Mouse (Mus musculus) layer of hippocampus, adult 8-10 months (tissue): ENCODE data around the gene Dgkg. TPM values are rescaled to one million over a fixed set of nuclear protein-coding genes. Genes with fewer than 3 reads are reported as not detected.

Experiments used
- DNase-seq, 2 experiments: peaks; one replicate each; pipeline ENCODE4 v3.0.0; 2022; ENCODE audit warnings: low spot score in 2 of 2
- total RNA-seq, 4 experiments: library from RNA; stranded (reverse); gene quantifications; 2 replicates each; pipeline ENCODE4 v1.2.4; 2022

The Dgkg gene
- 100 to 1,000 TPM; 171 to 234 (median 200) TPM for total RNA-seq

- DNase-seq, result peak; percentile 52 to 68
Observed at GRCm38 (mm10) chr16:22656533-22657444, at the start of gene Dgkg. TSS of gene Dgkg (minus strand) at chr16:22657221.

GRCm38 (mm10) chr16:22704946-22705345, 47.9 kb upstream of the Dgkg start:
- no peak for DNase-seq

- DNase-seq, result no peak
Observed at GRCm38 (mm10) chr16:22704136-22704535, 47.1 kb upstream of the Dgkg start.

DNA sequence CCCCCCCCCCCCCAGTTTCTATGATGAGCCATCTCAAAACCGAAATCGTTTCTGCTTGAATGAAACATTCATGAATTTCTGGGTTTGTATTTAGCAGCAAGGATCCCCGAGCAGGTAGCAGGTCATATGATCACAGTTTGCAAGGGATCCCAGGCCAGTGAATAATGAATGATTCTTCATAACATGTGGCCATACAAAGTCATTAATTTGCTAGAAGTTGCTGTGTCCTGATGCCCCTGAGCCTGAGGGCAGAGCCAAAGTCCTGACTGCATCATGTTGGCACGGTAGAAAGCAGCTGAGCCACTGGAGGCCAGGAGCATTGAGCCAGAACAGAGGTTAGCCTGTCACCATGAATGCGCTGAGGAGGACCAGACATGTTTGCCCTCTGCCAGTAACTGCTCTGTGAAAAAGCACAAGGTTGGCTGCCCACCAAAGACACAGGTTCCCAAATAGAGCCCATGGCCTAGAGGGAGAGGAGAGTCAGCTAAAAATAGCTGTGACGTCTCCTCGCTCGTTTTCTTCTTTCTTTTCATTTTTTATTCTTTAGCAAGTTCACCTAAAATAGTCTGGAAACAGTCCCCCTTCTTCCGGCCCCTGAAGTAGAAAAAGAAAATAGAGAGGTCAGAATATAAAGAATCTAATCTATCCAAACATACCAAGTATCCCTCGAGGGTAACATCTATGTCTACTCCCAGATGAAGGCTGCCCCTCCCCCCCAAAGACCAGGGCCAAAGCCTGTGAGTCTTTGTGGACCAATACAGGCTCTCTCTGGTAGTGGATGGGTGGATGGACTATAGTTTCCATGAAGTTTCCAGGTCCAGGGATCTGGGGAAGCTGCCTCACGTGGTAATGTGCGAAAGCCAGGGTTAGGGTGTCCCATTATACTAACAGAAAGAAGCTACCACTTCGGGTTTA, 42.1 kb upstream of the Dgkg start:
- DNase-seq, result no peak

DNA sequence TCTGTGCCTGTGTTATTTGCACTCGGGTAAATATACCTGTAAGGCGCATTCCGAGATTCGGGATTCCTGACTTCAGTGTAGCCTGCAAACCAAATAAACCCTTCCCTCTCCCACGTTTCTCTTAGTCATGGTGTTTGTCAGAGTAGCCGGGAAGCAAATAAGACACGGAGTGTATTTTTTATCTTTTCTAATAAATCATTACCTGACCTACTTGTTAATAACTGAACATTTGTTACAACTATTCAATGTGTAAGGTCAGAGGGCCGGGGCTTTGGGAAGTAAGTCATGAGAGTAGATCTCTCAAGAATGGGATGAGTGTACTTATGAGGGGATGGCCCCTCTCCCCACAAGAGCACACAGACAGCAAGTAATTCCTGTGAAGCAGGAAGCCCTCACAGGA, 41.1 kb upstream of the Dgkg start:
- DNase-seq, result no peak

GRCm38 (mm10) chr16:22689622-22690021, 32.6 kb upstream of the Dgkg start:
- no peak for DNase-seq

DNA sequence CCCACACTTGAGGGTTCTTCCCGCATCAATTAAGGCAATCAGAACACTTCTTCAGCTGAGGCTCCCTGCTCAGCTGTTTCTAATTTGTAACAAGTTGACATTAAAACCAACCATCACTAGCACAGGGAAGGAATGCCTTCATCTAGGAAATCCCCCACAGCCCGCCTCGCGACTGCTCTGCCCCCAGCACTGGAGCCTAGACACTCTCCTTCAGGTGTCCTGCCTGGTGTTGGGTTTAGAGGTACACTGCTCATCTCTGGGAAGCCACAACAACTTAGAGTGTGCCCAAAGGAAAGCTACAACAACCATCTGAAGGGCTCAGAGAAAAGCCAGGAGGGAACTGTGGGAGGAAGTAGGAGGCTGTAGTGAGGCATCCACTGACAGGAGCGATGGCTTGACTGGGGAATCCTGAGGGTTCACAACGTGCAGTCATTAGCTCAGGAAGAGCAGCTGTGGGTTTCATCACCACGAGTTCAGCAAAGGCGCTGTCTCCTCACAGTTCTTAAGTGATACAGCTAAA, 30.8 kb upstream of the Dgkg start:
- peak; percentile 38 to 44 for DNase-seq

DNA sequence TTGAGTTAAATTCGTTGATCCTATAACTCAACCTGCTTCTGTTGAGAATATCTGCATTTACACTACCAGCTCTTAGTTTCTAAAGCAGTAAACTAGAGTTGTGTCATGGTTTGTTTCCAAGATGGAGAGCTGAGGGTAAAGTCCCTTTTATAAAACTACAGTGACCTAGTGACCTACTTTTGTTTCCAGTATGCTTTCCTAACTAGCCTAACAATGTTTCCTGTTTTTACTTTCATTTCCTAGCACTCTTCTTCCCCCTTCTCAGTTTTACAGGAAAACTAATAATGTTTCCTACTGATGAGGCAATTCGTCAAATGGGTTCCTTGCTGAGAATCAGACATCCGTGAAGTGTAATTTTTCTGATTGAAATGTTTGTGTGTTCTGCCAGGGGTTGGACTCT, 26.6 kb upstream of the Dgkg start:
- DNase-seq, result no peak

DNA sequence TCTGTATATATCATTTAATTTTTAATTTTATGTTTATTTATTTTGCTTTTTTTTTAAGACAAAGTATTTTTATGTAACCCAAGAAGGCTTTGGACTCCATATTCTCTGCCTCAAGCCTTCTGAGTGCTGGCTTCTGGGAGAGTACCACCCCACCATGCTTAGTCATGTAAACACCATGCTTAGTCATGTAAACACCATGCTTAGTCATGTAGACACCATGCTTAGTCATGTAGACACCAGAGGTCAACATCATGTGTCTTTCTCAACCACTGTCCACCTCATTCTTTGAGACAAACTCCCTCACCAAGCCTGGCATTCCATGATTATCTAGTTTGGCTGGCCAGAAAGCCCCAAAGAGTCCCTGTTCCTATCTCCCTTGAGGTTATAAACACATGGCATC, 25.7 kb upstream of the Dgkg start:
- no peak for DNase-seq

DNA sequence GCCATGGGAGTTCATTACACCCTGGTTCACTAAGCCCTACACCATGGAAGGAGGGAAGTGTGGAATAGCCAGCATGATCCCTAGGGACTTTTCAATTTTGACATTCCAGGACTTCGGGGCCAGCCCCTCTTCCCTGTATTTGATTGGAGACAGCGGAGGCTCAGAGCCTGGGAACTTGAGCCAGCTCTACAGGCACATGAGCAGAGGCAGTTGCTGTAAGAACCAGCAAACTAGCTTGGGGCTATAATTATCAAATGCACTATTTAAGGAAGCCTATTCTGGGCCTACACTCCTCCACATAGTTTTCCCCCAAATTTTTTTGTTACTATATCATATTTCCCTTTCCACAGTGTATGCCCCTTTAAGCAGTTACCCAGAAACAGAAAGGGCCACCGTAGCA, 22.6 kb upstream of the Dgkg start:
- no peak for DNase-seq

DNA sequence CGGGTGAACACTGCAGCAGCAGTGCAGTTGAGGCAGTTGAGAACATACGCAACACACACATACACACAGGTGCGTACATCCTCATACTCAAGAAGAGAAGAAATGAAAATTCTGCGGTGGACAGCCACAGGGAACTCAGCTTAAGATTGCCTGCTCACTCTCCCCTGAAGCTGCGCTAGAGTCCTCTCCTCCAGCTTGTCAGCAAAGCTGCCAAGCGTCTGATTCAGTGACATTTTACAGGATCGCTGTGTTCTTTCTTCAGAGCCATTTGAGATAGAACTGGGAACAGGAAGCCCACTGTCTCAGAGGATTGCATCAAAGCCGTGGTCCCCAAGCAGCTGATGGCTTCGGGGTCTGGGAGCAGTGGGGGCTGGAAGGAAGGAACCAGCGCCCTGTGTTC, 17.6 kb upstream of the Dgkg start:
- peak in 1 of 2 experiments; percentile 45 for DNase-seq

- DNase-seq, result no peak
Observed at GRCm38 (mm10) chr16:22674164-22674563, 17.1 kb upstream of the Dgkg start.

DNA sequence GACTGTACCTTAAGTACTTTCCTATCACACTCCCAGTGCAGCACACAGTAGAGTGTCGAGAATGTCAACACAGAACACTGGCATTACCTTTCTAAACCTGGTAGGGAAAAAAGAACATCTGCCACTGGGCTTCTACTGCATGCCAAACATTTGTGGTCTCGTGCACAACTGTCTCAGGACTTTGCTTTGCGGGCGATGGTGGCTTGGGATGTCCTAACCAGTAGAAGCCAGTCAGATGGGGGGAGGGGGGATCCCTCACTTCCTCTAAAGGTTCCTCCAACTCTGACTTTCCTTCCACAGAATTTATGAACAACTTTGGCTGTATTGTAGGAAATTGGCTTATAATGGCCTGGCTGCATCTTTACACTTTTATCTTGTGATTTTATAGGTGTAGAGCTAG, 7.0 kb upstream of the Dgkg start:
- no peak for DNase-seq

GRCm38 (mm10) chr16:22663136-22663535, 6.1 kb upstream of the Dgkg start:
- no peak for DNase-seq

- peak; percentile 78 to 81 for DNase-seq
Observed at GRCm38 (mm10) chr16:22661076-22661475, 4.1 kb upstream of the Dgkg start.

- DNase-seq, result no peak
Observed at GRCm38 (mm10) chr16:22657874-22658789, 1.1 kb upstream of the Dgkg start.

DNA sequence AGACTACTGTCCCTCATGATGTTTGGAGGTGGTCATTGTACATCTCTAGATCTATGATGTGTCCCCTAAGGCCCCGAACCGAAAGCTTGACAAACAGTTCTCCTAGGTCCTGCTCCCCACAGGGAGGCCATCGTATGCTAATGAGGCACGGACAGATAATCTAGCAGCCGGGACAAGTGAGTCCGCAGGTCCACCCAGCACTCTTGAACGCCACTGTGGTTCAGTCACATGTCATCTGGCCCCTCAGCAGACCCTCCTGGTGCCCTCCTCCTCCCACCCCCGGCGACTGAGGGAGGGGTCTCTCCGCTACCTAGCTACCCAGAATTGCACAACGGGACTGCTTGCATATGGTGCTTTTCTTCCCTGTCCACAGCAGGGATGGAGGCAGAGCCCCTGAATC, 1.2 kb downstream of the Dgkg start:
- DNase-seq, result no peak

DNA sequence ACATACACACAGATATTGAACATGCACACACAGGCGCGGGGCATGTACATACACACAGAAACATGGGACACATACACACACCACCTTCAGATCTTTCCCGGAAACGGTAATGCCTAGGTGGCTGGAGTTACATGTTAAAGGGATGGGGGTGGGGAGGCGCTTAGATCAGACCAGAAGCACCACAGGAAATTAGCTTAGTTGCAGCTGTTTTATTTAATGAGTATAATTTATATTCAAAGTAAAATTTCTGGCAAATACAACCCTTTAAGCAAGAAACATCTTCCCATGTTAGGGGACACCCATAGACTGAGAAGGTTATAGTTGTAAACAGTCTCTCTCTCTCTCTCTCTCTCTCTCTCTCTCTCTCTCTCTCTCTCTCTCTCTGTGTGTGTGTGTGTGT, 1.8 kb downstream of the Dgkg start:
- DNase-seq, result no peak

DNA sequence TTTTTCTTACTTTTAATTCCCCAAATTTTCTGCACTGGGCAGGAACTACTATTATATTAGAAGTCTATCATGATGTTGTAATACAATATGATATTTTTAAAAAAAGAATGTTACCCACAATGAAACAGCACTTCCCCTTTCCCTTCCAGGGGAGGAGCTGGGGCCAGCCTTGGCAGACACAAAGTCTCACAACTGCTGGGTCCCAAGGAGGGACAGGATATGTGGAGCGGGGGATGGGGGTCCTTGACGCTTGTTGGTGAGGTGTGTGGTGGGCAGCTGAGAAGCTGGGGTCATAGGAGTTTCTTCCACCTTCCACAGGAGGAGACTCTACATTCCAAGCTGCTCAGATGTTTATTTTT, 2.6 kb downstream of the Dgkg start:
- DNase-seq, result no peak

DNA sequence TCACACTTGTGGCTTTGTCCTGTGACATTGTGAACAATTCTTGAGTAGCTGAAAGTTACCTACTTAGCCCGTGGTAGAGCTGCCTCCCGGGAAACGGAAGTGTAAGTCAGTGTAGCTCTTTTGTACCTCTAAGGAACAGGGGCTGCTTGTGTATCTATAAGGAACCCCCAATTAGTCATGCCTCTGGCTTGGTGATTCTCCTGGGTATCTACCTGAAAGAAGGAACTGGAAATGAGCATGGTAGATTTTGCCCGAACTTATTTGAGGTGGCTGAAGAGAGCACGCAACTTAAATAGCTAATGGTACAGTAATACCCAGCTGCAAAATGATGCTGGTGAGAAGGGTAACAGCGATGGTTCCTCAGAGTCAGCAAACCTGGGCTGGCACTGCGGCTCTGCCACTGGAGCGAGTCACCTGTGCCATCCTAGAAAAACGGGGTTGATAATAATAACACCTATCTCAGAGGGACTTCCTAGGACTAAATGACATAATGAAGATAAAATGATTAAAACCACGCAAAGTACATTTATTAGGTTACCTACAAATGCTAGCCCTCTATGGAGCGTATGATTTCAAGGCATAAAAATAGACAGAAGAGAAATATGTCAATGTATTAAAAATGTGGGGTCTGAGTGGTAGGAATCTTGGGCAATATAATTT, 3.1 kb downstream of the Dgkg start:
- no peak for DNase-seq

GRCm38 (mm10) chr16:22651244-22651643, 5.8 kb downstream of the Dgkg start:
- DNase-seq, result no peak
